Mouse (Mus musculus) myocyte (in vitro differentiated cells): ENCODE data around the gene Fam78b. TPM values are rescaled to one million over a fixed set of nuclear protein-coding genes. Genes with fewer than 3 reads are reported as not detected.
A peak's percentile ranks its signal among the peaks of the same experiment; 100 is the strongest.

Experiments used
- H3K27me3 ChIP-seq: one replicate; pipeline ENCODE4 v1.6.1; 2011; ENCODE audit not compliant: control insufficient read depth, insufficient read depth, insufficient read length
- H3K36me3 ChIP-seq: one replicate; pipeline ENCODE4 v1.6.1; 2011; ENCODE audit not compliant: control insufficient read depth, insufficient read depth
- H3K4me2 ChIP-seq: one replicate; pipeline ENCODE4 v1.6.1; 2011; ENCODE audit warnings: low read depth, control low read depth
- H3K4me3 ChIP-seq: one replicate; pipeline ENCODE4 v1.5.1; 2011; ENCODE audit warnings: mild to moderate bottlenecking, control low read depth, moderate library complexity
- H3K79me2 ChIP-seq: one replicate; pipeline ENCODE4 v1.6.1; 2011; ENCODE audit not compliant: control insufficient read depth, insufficient read depth
- H3ac ChIP-seq: one replicate; pipeline ENCODE4 v1.6.1; 2011; ENCODE audit not compliant: control insufficient read depth, insufficient read length
- CEBPB ChIP-seq: IDR thresholded peaks from 2 replicates; pipeline ENCODE4 v1.6.1; 2011; ENCODE audit warnings: mild to moderate bottlenecking, moderate library complexity; ENCODE audit not compliant: poor library complexity, insufficient read depth, severe bottlenecking
- E2F4 ChIP-seq: IDR thresholded peaks from one replicate; pipeline ENCODE4 v1.6.1; 2011; ENCODE audit warnings: mild to moderate bottlenecking, control low read depth, moderate library complexity; ENCODE audit not compliant: insufficient read depth
- MAX ChIP-seq: IDR thresholded peaks from one replicate; pipeline ENCODE4 v1.6.1; 2011; ENCODE audit warnings: low read depth, mild to moderate bottlenecking, control low read depth
- MYOD1 ChIP-seq, 3 experiments: IDR thresholded peaks; one replicate each; pipeline ENCODE4 v1.6.1; 2011; ENCODE audit warnings: control low read depth in 2 of 3, low read depth in 2 of 3, mild to moderate bottlenecking in 2 of 3, moderate library complexity in 1 of 3; ENCODE audit not compliant: insufficient read length in 2 of 3, control insufficient read depth in 1 of 3
- MYOG ChIP-seq, 3 experiments: IDR thresholded peaks; one replicate each; pipeline ENCODE4 v1.6.1; 2011; ENCODE audit warnings: control low read depth in 2 of 3, low read depth in 2 of 3, mild to moderate bottlenecking in 2 of 3; ENCODE audit not compliant: insufficient read length in 2 of 3, control insufficient read depth in 1 of 3, insufficient read depth in 1 of 3
- POLR2A ChIP-seq: IDR thresholded peaks from one replicate; pipeline ENCODE4 v1.6.1; 2011; ENCODE audit warnings: low read depth, mild to moderate bottlenecking, control low read depth, moderate library complexity; ENCODE audit not compliant: insufficient read length
- POLR2AphosphoS2 ChIP-seq: IDR thresholded peaks from one replicate; pipeline ENCODE4 v1.6.1; 2011; ENCODE audit warnings: low read depth, control low read depth; ENCODE audit not compliant: insufficient read length
- REST ChIP-seq: IDR thresholded peaks from one replicate; pipeline ENCODE4 v1.6.1; 2011; ENCODE audit warnings: mild to moderate bottlenecking, control low read depth, moderate library complexity; ENCODE audit not compliant: insufficient read depth, insufficient read length
- SRF ChIP-seq: IDR thresholded peaks from one replicate; pipeline ENCODE4 v1.6.1; 2011; ENCODE audit warnings: low read depth; ENCODE audit not compliant: control insufficient read depth, insufficient read length
- TCF12 ChIP-seq: IDR thresholded peaks from one replicate; pipeline ENCODE4 v1.6.1; 2011; ENCODE audit warnings: mild to moderate bottlenecking, control low read depth; ENCODE audit not compliant: poor library complexity, insufficient read depth, severe bottlenecking
- TCF3 ChIP-seq: IDR thresholded peaks from one replicate; pipeline ENCODE4 v1.6.1; 2011; ENCODE audit warnings: low read depth, control low read depth; ENCODE audit not compliant: insufficient read length
- USF1 ChIP-seq: IDR thresholded peaks from one replicate; pipeline ENCODE4 v1.6.1; 2011; ENCODE audit warnings: low read depth, mild to moderate bottlenecking, control low read depth, moderate library complexity
- polyA plus RNA-seq: library from polyadenylated mRNA; unstranded; fragments of >200 nt; fragmentation: generic; extraction: Trizol; gene quantifications from one replicate; pipeline ENCODE4 v1.2.1, GENCODE M21; 2012; ENCODE audit warnings: missing spikeins

Gene Fam78b
- polyA plus RNA-seq, 1 experiment, result 0.92 TPM

GRCm38 (mm10) chr1:167002486-167002850, 1.3 kb downstream of the Fam78b start:
- Histone ChIP-seq H3K36me3 (no peaks in the 10 kb centered on the region), H3K4me3 (peak overlapping the region; percentile 22), H3K27me3 (peaks cover 7% of the 10 kb centered on the region), H3K79me2 (no peaks in the 10 kb centered on the region), H3K4me2 (peak overlapping the region; percentile 70), H3ac (no peak overlapping the region)
- no peak for TF ChIP-seq POLR2A
- no peak for TF ChIP-seq SRF
- no peak for TF ChIP-seq USF1

GRCm38 (mm10) chr1:167004621-167005020, 3.4 kb downstream of the Fam78b start:
- peaks cover 7% of the 10 kb centered on the region for H3K27me3 ChIP-seq
- no peak for TF ChIP-seq MAX
- TF ChIP-seq MYOG (IDR thresholded peaks at IDR 0.05; ENCODE audit: control insufficient read depth in 1 of 3, insufficient read depth in 1 of 3, insufficient read length in 2 of 3, low read depth in 2 of 3), result no peak
- TF ChIP-seq CEBPB, result no peak
- no peak for TF ChIP-seq POLR2A
- TF ChIP-seq POLR2AphosphoS2, result no peak
- no peak for TF ChIP-seq SRF
- TF ChIP-seq MYOD1 (IDR thresholded peaks at IDR 0.05; ENCODE audit: control insufficient read depth in 1 of 3, insufficient read length in 2 of 3, low read depth in 2 of 3), result no peak
- no peak for TF ChIP-seq TCF12

GRCm38 (mm10) chr1:167007341-167007740, 6.1 kb downstream of the Fam78b start:
- Histone ChIP-seq H3K79me2 (no peaks in the 10 kb centered on the region), H3K4me3 (no peak overlapping the region), H3K36me3 (no peaks in the 10 kb centered on the region), H3ac (no peak overlapping the region), H3K27me3 (no peaks in the 10 kb centered on the region), H3K4me2 (no peak overlapping the region)
- TF ChIP-seq MYOG (IDR thresholded peaks at IDR 0.05; ENCODE audit: control insufficient read depth in 1 of 3, insufficient read depth in 1 of 3, insufficient read length in 2 of 3, low read depth in 2 of 3), result no peak
- no peak for TF ChIP-seq SRF
- no peak for TF ChIP-seq MAX
- no peak for TF ChIP-seq POLR2AphosphoS2
- TF ChIP-seq USF1, result no peak
- no peak for TF ChIP-seq MYOD1 (IDR thresholded peaks at IDR 0.05; ENCODE audit: control insufficient read depth in 1 of 3, insufficient read length in 2 of 3, low read depth in 2 of 3)
- TF ChIP-seq TCF3, result no peak
- TF ChIP-seq CEBPB, result no peak
- TF ChIP-seq E2F4, result no peak

More at GRCm38 (mm10) chr1:167004621-167005020, 3.4 kb downstream of the Fam78b start:
- Histone ChIP-seq H3K4me3 (no peak overlapping the region), H3K4me2 (no peak overlapping the region), H3K79me2 (no peaks in the 10 kb centered on the region), H3K36me3 (no peaks in the 10 kb centered on the region), H3ac (no peak overlapping the region)

GRCm38 (mm10) chr1:167010190-167010589, 9.0 kb downstream of the Fam78b start:
- Histone ChIP-seq H3K36me3 (no peaks in the 10 kb centered on the region), H3K4me3 (no peak overlapping the region), H3ac (no peak overlapping the region), H3K4me2 (no peak overlapping the region), H3K27me3 (no peaks in the 10 kb centered on the region), H3K79me2 (no peaks in the 10 kb centered on the region)
- no peak for TF ChIP-seq REST
- no peak for TF ChIP-seq MAX
- no peak for TF ChIP-seq USF1
- TF ChIP-seq TCF12, result no peak
- no peak for TF ChIP-seq POLR2AphosphoS2
- TF ChIP-seq MYOG (IDR thresholded peaks at IDR 0.05; ENCODE audit: control insufficient read depth in 1 of 3, insufficient read depth in 1 of 3, insufficient read length in 2 of 3, low read depth in 2 of 3), result no peak
- no peak for TF ChIP-seq TCF3
- TF ChIP-seq E2F4, result no peak
- no peak for TF ChIP-seq CEBPB

- TF ChIP-seq MAX (no peak), CEBPB (no peak)
These were observed 10.1 kb downstream of the Fam78b start for GRCm38 (mm10) chr1:167011301-167011700.

GRCm38 (mm10) chr1:167012616-167013015, 11.4 kb downstream of the Fam78b start:
- H3K4me2 ChIP-seq, result no peak overlapping the region
- TF ChIP-seq REST, result no peak
- no peak for TF ChIP-seq TCF12
- TF ChIP-seq MAX, result no peak
- TF ChIP-seq TCF3, result no peak
- no peak for TF ChIP-seq POLR2A
- no peak for TF ChIP-seq POLR2AphosphoS2
- no peak overlapping the region for H3K4me3 ChIP-seq
- H3K36me3 ChIP-seq, result no peaks in the 10 kb centered on the region
- no peaks in the 10 kb centered on the region for H3K27me3 ChIP-seq
- no peaks in the 10 kb centered on the region for H3K79me2 ChIP-seq
- no peak overlapping the region for H3ac ChIP-seq

More at GRCm38 (mm10) chr1:167011301-167011700, 10.1 kb downstream of the Fam78b start:
- Histone ChIP-seq H3K4me3 (no peak overlapping the region), H3K27me3 (no peaks in the 10 kb centered on the region), H3ac (no peak overlapping the region), H3K36me3 (no peaks in the 10 kb centered on the region), H3K79me2 (no peaks in the 10 kb centered on the region), H3K4me2 (no peak overlapping the region)
